Mouse (Mus musculus): ENCODE results near the gene Dnmt3b. TPM values are rescaled to one million over a fixed set of nuclear protein-coding genes. Genes with fewer than 3 reads are reported as not detected.

Gene Dnmt3b
- polyA plus RNA-seq, 1 experiment from 2014 or later: 7.0 TPM

DNA sequence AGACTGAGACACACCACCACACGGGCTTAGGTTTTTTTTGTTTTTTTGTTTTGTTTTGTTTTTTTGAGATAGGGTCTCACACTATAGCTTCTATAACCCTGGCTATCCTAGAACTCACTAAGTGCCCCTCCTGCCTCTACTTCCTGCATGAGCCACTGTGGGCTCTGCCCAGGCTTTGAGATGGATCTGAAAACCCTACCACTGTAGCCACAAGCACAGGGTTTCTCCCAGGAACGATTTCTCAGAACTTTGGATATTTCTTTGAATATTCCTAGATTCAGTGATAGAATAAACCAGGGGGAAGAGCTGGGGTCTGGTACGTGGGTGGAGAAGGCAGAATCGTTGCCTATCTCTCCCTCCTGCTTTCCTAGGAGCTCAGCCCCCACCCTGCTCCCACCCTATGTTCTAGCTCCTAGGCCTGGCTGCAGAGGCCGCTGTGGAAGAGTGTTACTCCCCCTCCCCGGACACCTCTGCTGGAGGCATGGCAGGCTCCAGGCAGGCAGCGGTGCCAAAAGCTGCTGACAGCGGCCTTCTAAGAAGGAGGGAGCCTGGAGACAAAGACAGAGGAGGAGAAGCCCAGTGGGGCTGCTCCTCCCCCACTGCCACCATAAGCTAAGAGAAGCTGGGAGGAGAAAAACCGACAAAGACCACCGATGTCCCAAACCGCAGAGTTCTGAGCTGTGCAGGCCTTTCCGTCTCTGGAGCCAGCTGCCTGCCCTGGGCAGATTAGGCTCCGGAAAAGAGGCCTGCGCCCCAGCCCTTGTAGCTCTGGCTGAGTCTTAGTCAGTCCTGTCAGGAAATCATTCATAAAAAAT is 38.6 kb upstream of the Dnmt3b start:
- H3K27ac ChIP-seq (replicated peaks; ENCODE audit: low read depth, low read length): peak overlapping the region; percentile 83
- peak overlapping the region; percentile 0; the same call in 1 of the 2 replicates for H3K4me2 ChIP-seq (ENCODE audit: low read depth, low read length)
- 18% methylated on average over 13 of the region's 14 CpGs for WGBS
- DNase-seq (ENCODE audit: low spot score) (peak; percentile 62), ATAC-seq (ENCODE audit: low read depth) (peak; percentile 20; the same call in 1 of the 2 replicates)
- H3K4me1 ChIP-seq (ENCODE audit: control insufficient read depth, insufficient read depth, low read length): peaks cover 13% of the 10 kb centered on the region
- no peaks in the 10 kb centered on the region for H3K27me3 ChIP-seq (replicated peaks; ENCODE audit: control insufficient read depth, insufficient read depth, low read length)
- H3K9ac ChIP-seq (ENCODE audit: low read depth, low read length): peak overlapping the region; percentile 54
- H3K4me3 ChIP-seq (ENCODE audit: low read depth, low read length): no peak overlapping the region
- no peaks in the 10 kb centered on the region for H3K9me3 ChIP-seq (ENCODE audit: control insufficient read depth, low read length)
- H3K36me3 ChIP-seq (ENCODE audit: control insufficient read depth, insufficient read depth, low read length): no peaks in the 10 kb centered on the region

DNA sequence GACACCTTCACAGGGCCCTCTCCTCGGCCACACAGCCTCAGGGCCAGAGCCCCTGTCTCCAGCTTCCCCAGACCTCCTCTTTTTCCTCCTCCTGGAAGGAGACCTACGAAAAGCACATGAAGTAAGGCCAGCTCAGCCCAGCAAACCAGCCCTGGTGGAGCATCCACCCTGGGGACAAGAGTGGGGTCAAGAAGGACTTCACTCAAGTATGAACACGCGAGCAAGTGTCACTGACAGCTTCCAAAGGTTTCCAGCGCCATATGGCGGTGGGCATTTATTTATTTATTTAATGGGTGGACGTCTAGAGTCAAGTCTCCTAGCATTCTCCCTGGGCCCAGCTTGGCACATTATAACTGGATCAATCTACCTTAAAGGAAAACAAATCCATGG is 38.0 kb upstream of the Dnmt3b start:
- Histone ChIP-seq H3K27me3 (replicated peaks; ENCODE audit: control insufficient read depth, insufficient read depth, low read length) (no peaks in the 10 kb centered on the region), H3K4me1 (ENCODE audit: control insufficient read depth, insufficient read depth, low read length) (peaks cover 13% of the 10 kb centered on the region), H3K36me3 (ENCODE audit: control insufficient read depth, insufficient read depth, low read length) (no peaks in the 10 kb centered on the region), H3K9me3 (ENCODE audit: control insufficient read depth, low read length) (no peaks in the 10 kb centered on the region), H3K9ac (ENCODE audit: low read depth, low read length) (peak overlapping the region; percentile 54), H3K4me2 (ENCODE audit: low read depth, low read length) (no peak overlapping the region), H3K4me3 (ENCODE audit: low read depth, low read length) (no peak overlapping the region), H3K27ac (replicated peaks; ENCODE audit: low read depth, low read length) (peak overlapping the region; percentile 83)
- whole genome bisulfite sequencing: 61% methylated on average over 7 of the region's 7 CpGs
- DNase-seq (ENCODE audit: low spot score) (no peak), ATAC-seq (ENCODE audit: low read depth) (no peak)

DNA sequence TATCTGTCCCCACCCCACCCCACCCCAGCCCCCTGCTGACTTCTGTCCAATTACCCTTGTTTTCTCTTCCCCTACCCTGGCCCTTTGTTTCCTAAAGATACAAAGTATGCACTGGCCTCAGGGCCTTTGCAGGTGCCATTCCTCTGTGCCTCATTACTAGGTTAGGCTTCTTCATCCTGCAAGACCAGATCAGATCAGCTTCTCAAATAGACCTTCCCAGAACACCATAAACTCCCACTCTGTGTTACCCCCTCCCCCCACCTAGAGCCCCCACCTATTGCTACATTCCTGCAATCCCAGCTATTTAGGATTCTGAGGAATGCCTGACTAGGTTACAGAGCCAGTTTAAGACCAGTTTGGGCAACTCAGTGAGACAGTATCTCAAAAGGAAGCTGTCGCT is 37.5 kb upstream of the Dnmt3b start:
- H3K36me3 ChIP-seq (ENCODE audit: control insufficient read depth, insufficient read depth, low read length): peaks cover under 1% of the 10 kb centered on the region; the same call in 1 of the 2 replicates
- H3K27me3 ChIP-seq (replicated peaks; ENCODE audit: control insufficient read depth, insufficient read depth, low read length): no peaks in the 10 kb centered on the region
- ATAC-seq (ENCODE audit: low read depth) (no peak), DNase-seq (ENCODE audit: low spot score) (no peak)
- WGBS: 91% methylated on average over 1 of the region's 1 CpGs
- no peak overlapping the region for H3K4me3 ChIP-seq (ENCODE audit: low read depth, low read length)
- H3K4me1 ChIP-seq (ENCODE audit: control insufficient read depth, insufficient read depth, low read length): peaks cover 13% of the 10 kb centered on the region
- H3K27ac ChIP-seq (replicated peaks; ENCODE audit: low read depth, low read length): no peak overlapping the region
- no peaks in the 10 kb centered on the region for H3K9me3 ChIP-seq (ENCODE audit: control insufficient read depth, low read length)
- H3K4me2 ChIP-seq (ENCODE audit: low read depth, low read length): no peak overlapping the region
- H3K9ac ChIP-seq (ENCODE audit: low read depth, low read length): no peak overlapping the region

DNA sequence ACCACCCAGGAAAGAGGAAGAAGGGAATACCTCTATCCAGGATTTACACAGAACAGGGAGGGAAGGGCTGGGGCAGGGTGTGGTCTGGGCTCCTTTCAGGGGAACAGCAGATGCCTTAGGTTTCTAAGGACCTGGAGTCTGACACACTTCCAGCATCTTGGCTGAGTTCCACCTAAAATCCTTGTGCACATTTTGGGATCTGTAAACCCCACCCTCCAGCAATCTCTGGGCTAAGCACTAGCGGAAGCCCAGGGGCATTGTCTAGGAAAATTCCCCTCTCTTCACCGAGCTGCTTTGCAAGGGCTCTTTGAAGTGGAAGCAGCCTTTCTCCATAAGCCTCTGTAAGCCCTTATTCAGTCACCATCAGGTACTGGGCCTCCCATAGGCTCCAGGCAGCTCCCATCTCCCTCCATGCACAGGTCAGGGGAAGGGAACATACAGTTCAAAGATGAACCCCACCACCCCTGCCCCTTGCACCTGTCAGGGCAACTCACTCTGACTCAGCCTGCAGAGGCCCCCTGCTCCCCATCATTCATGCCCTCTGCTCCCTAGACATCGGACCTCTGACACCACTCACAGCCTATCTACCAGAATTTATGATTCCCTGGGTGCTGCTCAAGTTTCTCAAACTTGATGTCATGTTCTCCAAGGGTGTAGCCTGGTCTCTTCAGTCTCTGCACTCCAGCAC is 36.5 kb upstream of the Dnmt3b start:
- Histone ChIP-seq H3K27ac (replicated peaks; ENCODE audit: low read depth, low read length) (no peak overlapping the region; the same call in 1 of the 2 replicates), H3K9ac (ENCODE audit: low read depth, low read length) (peak overlapping the region; percentile 40; the same call in 1 of the 2 replicates), H3K27me3 (replicated peaks; ENCODE audit: control insufficient read depth, insufficient read depth, low read length) (no peaks in the 10 kb centered on the region), H3K4me2 (ENCODE audit: low read depth, low read length) (no peak overlapping the region), H3K4me3 (ENCODE audit: low read depth, low read length) (no peak overlapping the region), H3K4me1 (ENCODE audit: control insufficient read depth, insufficient read depth, low read length) (peaks cover 13% of the 10 kb centered on the region), H3K9me3 (ENCODE audit: control insufficient read depth, low read length) (no peaks in the 10 kb centered on the region), H3K36me3 (ENCODE audit: control insufficient read depth, insufficient read depth, low read length) (peaks cover 7% of the 10 kb centered on the region; the same call in 1 of the 2 replicates)
- WGBS: 35% methylated on average over 3 of the region's 3 CpGs
- DNase-seq (ENCODE audit: low spot score) (peak; percentile 80), ATAC-seq (ENCODE audit: low read depth) (0 out of 2 replicates have a peak, but pooled peaks have one; percentile 31)

DNA sequence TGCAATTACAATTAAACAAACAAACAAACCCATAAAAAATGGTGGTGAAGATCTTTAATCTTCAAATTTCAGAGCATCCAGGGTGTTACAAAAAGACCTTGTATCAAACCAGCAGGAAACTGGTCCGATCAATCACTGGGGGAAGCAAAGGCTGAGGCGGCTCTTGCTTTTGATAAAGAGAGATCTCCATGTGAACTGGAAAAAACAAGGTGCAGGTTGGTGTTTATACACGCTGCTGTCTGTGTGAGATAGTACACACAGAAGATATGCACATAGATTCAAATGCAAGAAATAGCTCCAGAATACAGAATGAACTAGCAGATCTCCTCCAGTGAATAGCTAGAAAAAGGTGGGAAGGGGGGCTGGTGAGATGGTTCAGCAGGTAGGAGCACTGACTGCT is 32.4 kb upstream of the Dnmt3b start:
- ATAC-seq (ENCODE audit: low read depth) (no peak), DNase-seq (ENCODE audit: low spot score) (no peak)
- no peak overlapping the region for H3K4me2 ChIP-seq (ENCODE audit: low read depth, low read length)
- H3K9me3 ChIP-seq (ENCODE audit: control insufficient read depth, low read length): no peaks in the 10 kb centered on the region
- no peak overlapping the region for H3K4me3 ChIP-seq (ENCODE audit: low read depth, low read length)
- peaks cover 5% of the 10 kb centered on the region; the same call in 1 of the 2 replicates for H3K4me1 ChIP-seq (ENCODE audit: control insufficient read depth, insufficient read depth, low read length)
- WGBS: 89% methylated on average over 3 of the region's 3 CpGs
- peaks cover 48% of the 10 kb centered on the region for H3K36me3 ChIP-seq (ENCODE audit: control insufficient read depth, insufficient read depth, low read length)
- H3K27me3 ChIP-seq (replicated peaks; ENCODE audit: control insufficient read depth, insufficient read depth, low read length): no peaks in the 10 kb centered on the region
- no peak overlapping the region for H3K27ac ChIP-seq (replicated peaks; ENCODE audit: low read depth, low read length)
- H3K9ac ChIP-seq (ENCODE audit: low read depth, low read length): no peak overlapping the region

DNA sequence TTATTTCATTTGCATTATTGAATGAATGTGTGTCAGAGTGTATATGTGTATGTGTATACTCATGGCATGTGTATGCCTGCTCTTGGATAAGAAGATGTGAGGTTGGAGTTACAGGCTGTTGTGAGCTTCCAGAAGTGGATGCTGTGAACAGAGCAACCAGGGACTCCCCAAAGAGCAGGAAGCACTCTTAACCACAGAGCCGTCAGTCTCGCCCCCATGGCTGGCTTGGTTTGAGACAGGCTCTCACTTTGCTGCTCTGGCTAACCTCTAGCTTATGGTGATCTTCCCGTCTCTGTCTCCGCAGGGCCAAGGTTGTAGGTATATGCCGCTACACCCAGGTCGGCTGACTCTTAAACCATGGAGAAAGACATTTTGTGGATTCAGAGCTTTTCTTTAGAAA is 30.8 kb upstream of the Dnmt3b start:
- no peak for DNase-seq (ENCODE audit: low spot score)
- H3K36me3 ChIP-seq (ENCODE audit: control insufficient read depth, insufficient read depth, low read length): peaks cover 63% of the 10 kb centered on the region
- WGBS: 89% methylated on average over 6 of the region's 6 CpGs
- H3K27me3 ChIP-seq (replicated peaks; ENCODE audit: control insufficient read depth, insufficient read depth, low read length): no peaks in the 10 kb centered on the region
- no peaks in the 10 kb centered on the region for H3K9me3 ChIP-seq (ENCODE audit: control insufficient read depth, low read length)
- no peak overlapping the region for H3K4me3 ChIP-seq (ENCODE audit: low read depth, low read length)
- no peak overlapping the region for H3K9ac ChIP-seq (ENCODE audit: low read depth, low read length)
- no peak overlapping the region for H3K27ac ChIP-seq (replicated peaks; ENCODE audit: low read depth, low read length)
- ATAC-seq (ENCODE audit: low read depth): no peak
- no peak overlapping the region for H3K4me2 ChIP-seq (ENCODE audit: low read depth, low read length)
- no peaks in the 10 kb centered on the region for H3K4me1 ChIP-seq (ENCODE audit: control insufficient read depth, insufficient read depth, low read length)

DNA sequence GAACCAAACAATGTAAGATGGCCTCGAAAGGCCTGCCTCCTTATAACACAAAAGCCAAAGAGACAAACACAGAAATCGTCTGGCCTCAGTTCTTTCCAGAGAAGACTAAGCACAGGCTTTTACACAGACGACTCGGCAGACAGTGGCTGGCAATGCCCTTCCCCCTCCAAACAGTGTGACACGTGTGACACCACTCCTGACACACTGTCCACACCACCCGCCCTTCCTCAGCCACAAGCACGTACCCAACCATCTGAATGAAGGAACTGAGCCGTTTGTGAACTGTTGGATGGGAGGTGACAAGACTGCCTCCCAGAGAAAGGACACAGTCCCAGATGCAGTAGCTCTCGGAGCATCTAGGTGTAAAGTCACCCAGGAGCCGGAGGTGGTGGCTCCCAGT is 30.4 kb upstream of the Dnmt3b start:
- no peak overlapping the region for H3K4me2 ChIP-seq (ENCODE audit: low read depth, low read length)
- H3K4me1 ChIP-seq (ENCODE audit: control insufficient read depth, insufficient read depth, low read length): no peaks in the 10 kb centered on the region
- H3K4me3 ChIP-seq (ENCODE audit: low read depth, low read length): no peak overlapping the region
- WGBS: 82% methylated on average over 10 of the region's 10 CpGs
- no peak overlapping the region for H3K27ac ChIP-seq (replicated peaks; ENCODE audit: low read depth, low read length)
- H3K36me3 ChIP-seq (ENCODE audit: control insufficient read depth, insufficient read depth, low read length): peaks cover 67% of the 10 kb centered on the region
- no peak overlapping the region for H3K9ac ChIP-seq (ENCODE audit: low read depth, low read length)
- ATAC-seq (ENCODE audit: low read depth) (no peak), DNase-seq (ENCODE audit: low spot score) (no peak)
- no peaks in the 10 kb centered on the region for H3K27me3 ChIP-seq (replicated peaks; ENCODE audit: control insufficient read depth, insufficient read depth, low read length)
- H3K9me3 ChIP-seq (ENCODE audit: control insufficient read depth, low read length): no peaks in the 10 kb centered on the region

DNA sequence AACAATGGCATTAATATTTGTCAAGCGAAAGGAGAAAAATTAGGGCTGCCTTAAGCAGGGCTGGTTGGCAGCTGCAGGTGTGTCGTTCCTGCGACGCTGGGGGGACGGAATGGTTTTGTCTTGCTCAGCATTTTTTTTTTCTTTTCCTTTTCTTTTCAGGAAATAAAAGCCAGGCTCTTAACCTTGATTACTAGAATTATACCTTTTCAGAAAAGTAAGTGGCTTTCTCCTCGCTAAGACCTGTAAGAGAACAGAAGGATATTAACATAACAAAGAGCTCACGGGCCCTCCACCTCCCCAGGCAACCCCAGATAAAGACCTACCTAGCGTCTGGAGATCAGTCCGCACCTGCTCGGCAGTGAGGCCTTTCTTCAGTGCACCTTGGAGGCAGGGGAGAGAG is 26.8 kb upstream of the Dnmt3b start:
- WGBS: 62% methylated on average over 10 of the region's 10 CpGs
- H3K36me3 ChIP-seq (ENCODE audit: control insufficient read depth, insufficient read depth, low read length): peaks cover 97% of the 10 kb centered on the region

More for the DNA sequence above, 26.8 kb upstream of the Dnmt3b start:
- ATAC-seq (ENCODE audit: low read depth): peak; percentile 56; the same call in 1 of the 2 replicates
- no peak overlapping the region for H3K4me2 ChIP-seq (ENCODE audit: low read depth, low read length)
- H3K9ac ChIP-seq (ENCODE audit: low read depth, low read length): no peak overlapping the region
- H3K4me3 ChIP-seq (ENCODE audit: low read depth, low read length): no peak overlapping the region
- no peak for DNase-seq (ENCODE audit: low spot score)
- H3K27ac ChIP-seq (replicated peaks; ENCODE audit: low read depth, low read length): no peak overlapping the region
- H3K9me3 ChIP-seq (ENCODE audit: control insufficient read depth, low read length): no peaks in the 10 kb centered on the region
- no peaks in the 10 kb centered on the region for H3K4me1 ChIP-seq (ENCODE audit: control insufficient read depth, insufficient read depth, low read length)
- H3K27me3 ChIP-seq (replicated peaks; ENCODE audit: control insufficient read depth, insufficient read depth, low read length): no peaks in the 10 kb centered on the region
